In genomic region chr13:95323950-95324625, GRCm38 (mm10) we compare ENCODE assay signal across 8 mouse cellular contexts. TPM values are rescaled to one million over a fixed set of nuclear protein-coding genes. Genes with fewer than 3 reads are reported as not detected.
DNase-seq lines count a peak whose midpoint lies in the region; ATAC-seq and TF ChIP-seq lines count a peak whose summit lies in the region.

No protein-coding gene starts in this region.

- peak overlapping the region; percentile 20; the same call in 1 of the 2 replicates for H3K27ac ChIP-seq in cortical plate, adult 2 months (ENCODE audit: insufficient read depth, low read length)
- no peak overlapping the region for H3K27ac ChIP-seq in liver, embryonic 14.5 days

- peak; percentile 47 for ATAC-seq in activated CD4-positive, CD25-positive, alpha-beta regulatory T cell, adult 4 months
- no peak for ATAC-seq in liver, embryonic 14.5 days (ENCODE audit: insufficient read depth)

- H3K4me1 ChIP-seq in cortical plate, adult 2 months (ENCODE audit: control insufficient read depth, insufficient read depth, low read length), result peaks cover 3% of the 10 kb centered on the region; the same call in 1 of the 2 replicates
- peaks cover 0 to 6% of the 10 kb centered on the region in 2 experiments; a peak in 1 of 4 replicates for H3K4me1 ChIP-seq in liver, embryonic 14.5 days (replicated peaks; ENCODE audit: control insufficient read depth in 2 of 2, insufficient read depth in 2 of 2, low read length in 1 of 2)

- peak overlapping the region; percentile 73 for H3K4me2 ChIP-seq in liver, embryonic 14.5 days (ENCODE audit: low read depth)

- peak; percentile 85 for DNase-seq in A20 (ENCODE audit: low read depth, low spot score)
- peak; percentile 34 to 35 for DNase-seq in heart, adult 9 months (ENCODE audit: low spot score in 2 of 2)
- DNase-seq in kidney, adult 9 months, result peak; percentile 76
- DNase-seq in liver, embryonic 14.5 days (ENCODE audit: low read depth in 3 of 3, low spot score in 3 of 3), result no peak
- DNase-seq in neural tube, embryonic 10.5 days (ENCODE audit: extremely low spot score, low spot score), result peak; percentile 69
- peak; percentile 47 to 76 for DNase-seq in thymus, postnatal 10 days (ENCODE audit: low spot score in 2 of 2)

- H3K9ac ChIP-seq in liver, embryonic 14.5 days (replicated peaks), result no peak overlapping the region

- H3K27me3 ChIP-seq in liver, embryonic 14.5 days (ENCODE audit: control insufficient read depth, insufficient read depth, low read length), result peaks cover 5% of the 10 kb centered on the region; the same call in 1 of the 2 replicates

- TF ChIP-seq EP300 in liver, embryonic 14.5 days (IDR thresholded peaks at IDR 0.05; ENCODE audit: low read depth), result no peak

- no peak for TF ChIP-seq POLR2A in cortical plate, adult 2 months (IDR thresholded peaks at IDR 0.05; ENCODE audit: extremely low read depth, insufficient read depth, low read length)

- peak; percentile 27 for TF ChIP-seq CTCF in cortical plate, adult 2 months (IDR thresholded peaks at IDR 0.05; ENCODE audit: extremely low read depth, insufficient read depth, low read length)
- peak; percentile 41; the same call in 1 of the 2 replicates for TF ChIP-seq CTCF in liver, embryonic 14.5 days (IDR thresholded peaks at IDR 0.05; ENCODE audit: low read depth)

- H3K9me3 ChIP-seq in liver, embryonic 14.5 days (ENCODE audit: control insufficient read depth, low read length), result no peaks in the 10 kb centered on the region

- 19% methylated on average over 15 of the region's 15 CpGs for WGBS in liver, embryonic 14.5 days (ENCODE audit: insufficient replicate concordance)

- H3K36me3 ChIP-seq in liver, embryonic 14.5 days (replicated peaks; ENCODE audit: control insufficient read depth, insufficient read depth, low read depth), result no peaks in the 10 kb centered on the region

- H3K4me3 ChIP-seq in cortical plate, adult 2 months (ENCODE audit: insufficient read depth, low read length), result peak overlapping the region; percentile 71
- H3K4me3 ChIP-seq in liver, embryonic 14.5 days (ENCODE audit: insufficient read depth in 1 of 2, low read depth in 2 of 2, low read length in 2 of 2), result peak overlapping the region; percentile 64 to 69

RNA-seq across cellular contexts. Expression of gene Zbed3, which starts 0.7 kb away (rescaled TPM):
- polyA plus RNA-seq in activated CD4-positive, CD25-positive, alpha-beta regulatory T cell, adult 4 months (2017; shearing (Covaris generic)), result 1 to 10 TPM; 1.5 to 1.9 TPM
- 19.5 and 19.8 TPM in 2 replicates for polyA plus RNA-seq in cortical plate, adult 2 months (2012; rRNA removed)
- polyA plus RNA-seq in liver, embryonic 14.5 days (2012; rRNA removed), result 4.6 TPM in 2 replicates
- 4.1 and 5.0 TPM in 2 replicates for polyA plus RNA-seq in liver, embryonic 14.5 days (2014; fragmentation: Nextera tagmentation; extraction: Ambion mirVana)

RNA-seq across cellular contexts. Expression of gene Aggf1, which starts 51.1 kb away (rescaled TPM):
- polyA plus RNA-seq in activated CD4-positive, CD25-positive, alpha-beta regulatory T cell, adult 4 months (2017; shearing (Covaris generic)), result 10 to 100 TPM; 11.3 to 12.4 TPM
- polyA plus RNA-seq in cortical plate, adult 2 months (2012; rRNA removed), result 36.5 and 39.4 TPM in 2 replicates
- 7.1 and 13.0 TPM in 2 replicates for polyA plus RNA-seq in liver, embryonic 14.5 days (2012; rRNA removed)
- polyA plus RNA-seq in liver, embryonic 14.5 days (2014; fragmentation: Nextera tagmentation; extraction: Ambion mirVana), result 14.9 and 18.3 TPM in 2 replicates

Comparison
In these comparisons a context has a peak if more than half of its experiments do, and no peak if none do; other contexts are left out.
1. DNase-seq: peak in A20 (single experiment), heart, adult 9 months (2 of 2), kidney, adult 9 months (single experiment), neural tube, embryonic 10.5 days (single experiment) and thymus, postnatal 10 days (2 of 2); none in liver, embryonic 14.5 days (0 of 3).